Mouse (Mus musculus) forebrain, embryonic 10.5 days (tissue): Measurements from ENCODE around the gene Ift172. TPM values are rescaled to one million over a fixed set of nuclear protein-coding genes. Genes with fewer than 3 reads are reported as not detected.

Source experiments
- DNase-seq: peaks from one replicate; pipeline ENCODE4 v3.0.0-alpha.2; 2017; ENCODE audit warnings: low spot score; ENCODE audit errors: extremely low spot score
- H3K27ac ChIP-seq: fragments of 300-500 bp; sonication (generic); 2 replicates; pipeline ENCODE4 v1.5.1; 2016; ENCODE audit warnings: mild to moderate bottlenecking
- H3K27me3 ChIP-seq: fragments of 300-500 bp; sonication (generic); 2 replicates; pipeline ENCODE4 v1.6.1; 2016; ENCODE audit warnings: mild to moderate bottlenecking; ENCODE audit not compliant: poor library complexity, severe bottlenecking
- H3K36me3 ChIP-seq: fragments of 300-500 bp; sonication (generic); replicated peaks from 2 replicates; pipeline ENCODE4 v1.6.1; 2016; ENCODE audit warnings: mild to moderate bottlenecking, moderate library complexity
- H3K4me1 ChIP-seq: fragments of 300-500 bp; sonication (generic); 2 replicates; pipeline ENCODE4 v1.6.1; 2016
- H3K4me3 ChIP-seq: fragments of 300-500 bp; sonication (generic); 2 replicates; pipeline ENCODE4 v1.5.1; 2016; ENCODE audit warnings: mild to moderate bottlenecking, moderate library complexity
- H3K9me3 ChIP-seq: fragments of 300-500 bp; sonication (generic); 2 replicates; pipeline ENCODE4 v1.6.1; 2016; ENCODE audit warnings: mild to moderate bottlenecking, moderate library complexity
- WGBS: fragments of 180-500 bp; shearing (Covaris S2); methylation state at CpG from one replicate; pipeline ENCODE4 v1.1.7; 2016; 5-methylcytosine and 5-hydroxymethylcytosine counted together
- polyA plus RNA-seq: library from polyadenylated mRNA; unstranded; fragments of >200 nt; fragmentation: Nextera tagmentation; extraction: Ambion mirVana; gene quantifications from 2 replicates; pipeline ENCODE4 v1.2.1, GENCODE M21; 2016

The Ift172 gene
- polyA plus RNA-seq, 1 experiment from 2014 or later: 37.1 TPM

DNA sequence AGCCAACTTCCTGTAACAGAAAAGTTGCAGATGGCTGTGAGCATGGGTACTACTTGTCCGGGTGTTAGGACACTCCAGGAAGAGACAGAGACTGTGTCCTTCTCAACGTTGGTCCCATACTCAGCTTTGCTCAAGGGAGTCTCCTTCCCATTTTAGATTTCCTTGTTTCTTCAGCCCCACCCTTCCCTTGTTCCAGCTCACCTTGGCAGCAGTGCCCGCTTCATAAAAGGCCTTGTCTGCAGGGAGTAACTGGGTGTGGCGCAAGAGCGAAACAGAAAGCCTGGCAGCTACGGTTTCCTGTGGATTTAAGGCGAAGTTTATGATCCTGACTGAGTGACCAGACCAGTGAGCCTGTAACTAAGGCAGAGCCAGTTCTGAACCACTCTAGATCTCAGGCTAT lies 36.5 kb downstream of the Ift172 start:
- peaks cover 37% of the 10 kb centered on the region for H3K4me1 ChIP-seq
- 91% methylated on average over 7 of the region's 7 CpGs for whole genome bisulfite sequencing
- H3K4me3 ChIP-seq: no peak overlapping the region
- H3K27ac ChIP-seq: no peak overlapping the region
- no peak for DNase-seq
- H3K36me3 ChIP-seq: peaks cover 92% of the 10 kb centered on the region
- peaks cover 23% of the 10 kb centered on the region for H3K27me3 ChIP-seq
- no peaks in the 10 kb centered on the region for H3K9me3 ChIP-seq

DNA sequence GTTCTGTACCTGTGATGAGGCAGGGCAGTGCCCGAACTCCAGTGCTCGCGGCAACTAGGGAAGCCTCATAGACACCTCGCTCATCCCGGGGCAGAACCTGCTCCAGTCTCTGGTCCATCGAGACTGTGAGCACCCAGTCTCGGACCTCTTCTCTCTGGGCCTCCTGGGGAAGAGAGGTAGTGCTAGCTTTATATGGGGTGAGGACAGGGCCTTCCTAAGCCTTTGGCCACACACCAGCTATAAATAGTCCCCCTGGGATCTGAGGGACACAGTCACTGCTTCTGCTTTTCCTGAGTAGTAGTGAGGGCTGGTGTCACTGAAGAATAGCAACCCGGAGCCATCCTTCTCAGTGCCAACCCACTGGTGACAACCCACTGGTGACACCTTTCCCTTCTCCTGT lies 37.1 kb downstream of the Ift172 start:
- peaks cover 37% of the 10 kb centered on the region for H3K4me1 ChIP-seq
- no peak overlapping the region for H3K4me3 ChIP-seq
- WGBS: 95% methylated on average over 8 of the region's 8 CpGs
- H3K36me3 ChIP-seq: peaks cover 92% of the 10 kb centered on the region
- H3K27ac ChIP-seq: peak overlapping the region; percentile 40; the same call in 1 of the 2 replicates
- no peaks in the 10 kb centered on the region for H3K9me3 ChIP-seq
- peaks cover 23% of the 10 kb centered on the region for H3K27me3 ChIP-seq
- no peak for DNase-seq

DNA sequence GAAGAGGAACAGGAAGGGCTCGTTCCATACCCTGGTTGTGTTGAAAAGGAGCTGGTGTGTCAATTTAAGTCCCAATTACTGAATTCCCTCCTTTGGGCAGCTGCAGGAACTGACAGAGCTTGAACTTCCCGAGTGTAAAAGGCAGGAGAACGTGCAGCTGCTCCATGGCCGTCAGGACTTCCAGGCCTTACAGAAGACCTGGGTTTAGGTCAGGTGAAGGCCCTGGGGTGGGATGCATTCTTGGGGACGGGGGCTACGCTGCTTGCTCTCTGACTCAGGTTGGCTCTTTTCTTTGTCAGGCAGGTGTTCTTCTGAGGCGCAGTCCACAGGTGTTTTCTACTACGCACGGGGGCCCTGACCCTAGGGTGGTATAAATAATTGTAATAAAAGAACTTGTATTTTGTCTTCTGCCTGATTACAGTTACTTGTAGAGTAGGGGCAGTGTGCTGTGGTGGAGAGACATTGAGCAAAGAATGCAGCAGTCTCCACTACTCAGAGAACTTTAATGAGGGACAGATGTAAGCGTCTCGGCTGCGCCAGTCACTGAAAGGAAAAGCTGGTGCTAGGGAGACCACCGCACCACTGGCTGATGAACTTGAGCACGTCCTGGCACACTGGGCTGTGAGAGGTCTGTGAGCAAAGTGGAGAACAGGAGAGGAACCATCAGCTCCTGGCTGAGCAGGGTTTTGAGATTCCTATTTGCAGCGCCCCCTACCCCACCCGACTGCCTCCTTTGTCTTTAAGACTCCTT lies 37.9 kb downstream of the Ift172 start:
- no peak for DNase-seq
- H3K4me3 ChIP-seq: no peak overlapping the region
- 73% methylated on average over 16 of the region's 16 CpGs for WGBS

DNA sequence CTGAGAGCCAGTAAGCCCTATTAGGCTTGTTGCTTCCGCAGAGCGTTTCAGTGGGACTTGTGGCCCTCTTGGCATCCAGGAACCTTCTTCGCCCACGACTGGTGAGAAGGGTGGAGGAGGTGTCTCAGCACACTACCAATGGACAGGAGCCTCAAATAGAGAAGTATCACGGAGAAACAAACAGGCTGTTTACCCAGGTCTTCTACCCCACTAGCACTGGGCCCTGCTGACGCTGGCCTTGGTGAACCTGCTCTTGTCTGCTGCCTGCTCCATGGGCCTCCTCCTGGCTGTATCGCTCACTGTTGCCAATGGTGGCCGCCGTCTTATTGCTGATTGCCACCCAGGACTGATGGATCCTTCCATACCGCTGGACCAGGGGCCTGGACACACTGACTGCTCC lies 38.8 kb downstream of the Ift172 start:
- peaks cover 23% of the 10 kb centered on the region for H3K27me3 ChIP-seq
- no peak for DNase-seq
- H3K27ac ChIP-seq: peak overlapping the region; percentile 79; the same call in 1 of the 2 replicates
- peaks cover 37% of the 10 kb centered on the region for H3K4me1 ChIP-seq
- no peaks in the 10 kb centered on the region for H3K9me3 ChIP-seq
- 41% methylated on average over 10 of the region's 10 CpGs for WGBS
- peaks cover 96% of the 10 kb centered on the region for H3K36me3 ChIP-seq
- H3K4me3 ChIP-seq: peak overlapping the region; percentile 47

More for the DNA sequence above, 37.9 kb downstream of the Ift172 start:
- peak overlapping the region; percentile 40; the same call in 1 of the 2 replicates for H3K27ac ChIP-seq
- peaks cover 37% of the 10 kb centered on the region for H3K4me1 ChIP-seq
- H3K9me3 ChIP-seq: no peaks in the 10 kb centered on the region
- H3K36me3 ChIP-seq: peaks cover 96% of the 10 kb centered on the region
- peaks cover 23% of the 10 kb centered on the region for H3K27me3 ChIP-seq

DNA sequence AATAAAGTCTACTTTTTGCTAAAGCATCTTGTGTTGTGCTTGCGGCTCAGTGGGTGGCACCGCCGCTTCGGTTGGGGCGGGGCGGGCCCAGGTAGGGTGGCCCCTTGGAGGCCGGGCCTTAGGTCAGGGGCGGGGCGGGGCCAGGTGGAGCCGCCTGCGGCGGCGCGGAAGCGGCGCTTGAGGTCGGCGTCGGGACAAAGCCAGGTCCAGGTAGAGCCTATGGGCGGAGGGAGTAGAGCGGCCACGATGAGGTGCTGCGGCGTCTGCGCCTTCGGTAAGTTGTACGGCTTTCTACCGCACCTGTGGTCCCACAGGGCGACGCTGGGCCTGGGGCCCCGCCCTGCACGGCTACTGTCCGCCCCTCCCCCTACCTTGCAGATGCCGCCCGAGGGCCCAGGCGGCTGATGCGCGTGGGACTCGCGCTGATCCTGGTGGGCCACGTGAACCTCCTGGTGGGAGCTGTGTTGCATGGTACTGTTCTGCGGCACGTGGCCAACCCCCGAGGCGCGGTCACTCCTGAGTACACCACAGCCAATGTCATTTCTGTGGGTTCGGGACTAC lies 39.3 kb downstream of the Ift172 start, which contains the start of gene Krtcap3:
Krtcap3 (plus strand) TSS at position 151 of the 561 bp plus-strand sequence.
- Histone ChIP-seq H3K4me1 (peaks cover 37% of the 10 kb centered on the region), H3K27ac (peak within 1 kb of the TSS; percentile 79), H3K36me3 (peaks cover 99% of the 10 kb centered on the region), H3K27me3 (peaks cover 23% of the 10 kb centered on the region), H3K4me3 (peak within 1 kb of the TSS; percentile 47), H3K9me3 (no peaks in the 10 kb centered on the region)
- DNase-seq: peak; percentile 31
- 6% methylated on average over 47 of the region's 47 CpGs for WGBS

DNA sequence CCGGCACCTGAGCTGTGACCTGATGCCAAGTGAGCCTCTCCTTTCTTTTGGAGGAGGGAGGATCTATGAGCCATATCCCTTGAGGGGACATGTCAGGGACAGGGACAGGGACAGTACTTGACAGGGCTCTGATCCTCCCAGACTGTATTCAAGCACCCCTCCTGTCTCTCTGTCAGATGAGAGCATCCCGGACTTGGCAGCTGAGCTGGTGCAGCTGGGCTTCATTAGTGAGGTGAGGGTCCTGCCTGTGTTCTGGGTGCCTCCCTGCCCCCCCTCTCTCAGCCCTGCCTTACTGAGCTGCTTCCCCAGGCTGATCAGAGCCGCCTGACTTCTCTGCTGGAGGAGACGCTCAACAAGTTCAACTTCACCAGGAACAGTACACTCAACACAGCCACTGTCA lies 40.2 kb downstream of the Ift172 start:
- H3K4me1 ChIP-seq: peaks cover 37% of the 10 kb centered on the region
- H3K9me3 ChIP-seq: no peaks in the 10 kb centered on the region
- peaks cover 23% of the 10 kb centered on the region for H3K27me3 ChIP-seq
- peaks cover 100% of the 10 kb centered on the region for H3K36me3 ChIP-seq
- peak overlapping the region; percentile 79 for H3K27ac ChIP-seq
- H3K4me3 ChIP-seq: no peak overlapping the region; the same call in 1 of the 2 replicates
- peak; percentile 24 for DNase-seq
- 61% methylated on average over 4 of the region's 4 CpGs for WGBS

DNA sequence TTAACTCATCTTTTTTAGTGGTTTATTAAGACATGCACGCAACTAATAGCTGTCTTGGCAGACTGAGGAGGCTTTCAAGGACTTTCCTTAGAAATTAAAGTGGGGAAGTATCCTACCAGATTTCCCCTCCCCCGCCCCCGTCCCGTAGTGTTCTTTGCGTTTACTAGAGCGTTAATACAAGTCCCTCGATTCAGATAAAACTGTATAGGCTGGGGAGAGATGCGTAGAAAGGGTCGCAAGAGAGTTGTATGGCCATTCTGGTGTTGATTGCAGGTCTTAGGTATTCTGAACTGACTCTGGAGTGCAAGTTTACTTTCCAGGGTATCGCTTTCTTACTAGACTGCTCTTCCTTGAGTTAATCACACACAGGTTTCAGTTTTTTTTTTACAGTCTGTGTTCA lies 48.7 kb downstream of the Ift172 start:
- WGBS: 30% methylated on average over 10 of the region's 10 CpGs
- Histone ChIP-seq H3K36me3 (peaks cover 36% of the 10 kb centered on the region), H3K27me3 (no peaks in the 10 kb centered on the region), H3K27ac (no peak overlapping the region), H3K4me3 (peak overlapping the region; percentile 95), H3K4me1 (peaks cover 16% of the 10 kb centered on the region), H3K9me3 (no peaks in the 10 kb centered on the region)
- DNase-seq: no peak

DNA sequence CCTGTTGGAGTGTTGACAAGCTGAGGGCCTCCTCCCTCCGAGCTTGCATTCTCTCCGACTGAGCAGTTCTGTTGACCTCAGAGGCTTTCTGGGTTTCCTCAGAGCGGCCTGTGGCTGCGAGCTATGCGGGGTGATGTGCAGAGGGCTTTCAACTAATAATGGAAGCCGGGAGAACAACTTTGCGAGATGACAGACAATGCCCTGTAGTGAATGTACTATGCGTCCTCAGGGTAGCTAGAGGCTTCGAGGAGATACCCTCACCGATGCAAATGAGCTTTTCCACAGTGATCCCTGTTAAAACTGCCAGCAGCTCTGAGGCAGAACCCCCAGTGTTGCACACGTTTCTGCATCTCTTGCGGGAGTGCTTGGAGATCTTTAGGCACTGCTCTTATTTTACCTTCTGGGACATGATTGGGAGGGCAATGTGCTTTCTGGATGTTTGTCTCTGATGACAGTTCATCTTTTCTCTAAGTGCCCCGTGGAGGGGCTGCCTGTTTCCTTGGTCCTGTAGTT lies 49.3 kb downstream of the Ift172 start:
- Histone ChIP-seq H3K4me3 (peak overlapping the region; percentile 95), H3K27ac (peak overlapping the region; percentile 97), H3K9me3 (no peaks in the 10 kb centered on the region), H3K27me3 (no peaks in the 10 kb centered on the region), H3K4me1 (peaks cover 16% of the 10 kb centered on the region), H3K36me3 (peaks cover 30% of the 10 kb centered on the region)
- no peak for DNase-seq
- WGBS: under 1% methylated on average over 13 of the region's 13 CpGs

DNA sequence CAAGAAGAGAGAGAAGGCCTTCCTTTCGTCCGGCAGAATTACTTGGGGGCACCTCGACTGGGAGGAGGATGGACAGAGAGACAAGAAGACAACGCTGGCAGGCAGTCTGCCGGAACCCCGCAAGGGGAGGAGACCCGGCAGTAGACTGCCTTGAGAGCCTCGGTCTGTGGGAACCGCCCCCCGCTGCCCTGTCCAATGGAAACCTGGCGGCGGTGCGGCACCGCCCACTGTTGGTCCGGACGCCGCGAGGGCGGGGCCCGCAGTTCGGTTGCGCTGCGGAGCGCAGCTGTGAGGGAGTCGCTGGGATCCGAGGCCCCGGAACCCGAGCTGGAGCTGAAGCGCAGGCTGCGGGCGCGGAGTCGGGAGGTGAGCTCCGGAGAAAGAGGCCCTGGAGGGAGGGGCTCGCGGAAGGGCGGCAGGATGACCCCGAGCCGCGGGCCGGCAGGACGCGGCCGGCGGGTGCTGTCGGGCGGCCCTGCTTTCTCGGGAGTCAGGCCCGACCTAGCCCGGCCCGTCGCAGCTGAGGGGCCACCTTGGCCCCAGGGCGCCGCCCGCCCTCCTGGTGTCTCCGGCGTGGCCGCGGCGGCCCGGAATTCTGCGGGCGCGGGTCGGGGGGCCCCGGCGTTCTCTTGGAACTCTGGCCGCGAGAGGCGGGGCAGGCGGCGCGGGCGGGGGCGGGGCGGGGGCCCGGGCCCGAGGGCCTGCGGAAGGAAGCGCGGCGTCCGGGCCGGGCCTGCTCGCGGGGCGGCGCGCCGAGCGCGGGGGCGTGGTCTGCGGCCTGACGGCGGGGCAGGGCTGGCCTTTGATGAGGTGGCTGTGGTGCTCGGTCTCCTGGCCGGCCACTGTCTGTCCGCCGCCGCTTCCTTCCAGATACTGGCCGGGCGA lies 50.0 kb downstream of the Ift172 start, which contains the start of the genes Nrbp1 and Gm9970:
Nrbp1 (plus strand) TSS at position 228 of the 885 bp plus-strand sequence.
Gm9970 (minus strand) TSS at position 596 of the 885 bp plus-strand sequence.
- peak within 1 kb of the TSS; percentile 97 for H3K27ac ChIP-seq
- peaks cover 23% of the 10 kb centered on the region for H3K36me3 ChIP-seq
- peak within 1 kb of the TSS; percentile 95 for H3K4me3 ChIP-seq
- peaks cover 3% of the 10 kb centered on the region; the same call in 1 of the 2 replicates for H3K9me3 ChIP-seq
- under 1% methylated on average over 99 of the region's 103 CpGs for whole genome bisulfite sequencing
- no peaks in the 10 kb centered on the region for H3K27me3 ChIP-seq
- peaks cover 16% of the 10 kb centered on the region for H3K4me1 ChIP-seq
- DNase-seq: peak; percentile 94

DNA sequence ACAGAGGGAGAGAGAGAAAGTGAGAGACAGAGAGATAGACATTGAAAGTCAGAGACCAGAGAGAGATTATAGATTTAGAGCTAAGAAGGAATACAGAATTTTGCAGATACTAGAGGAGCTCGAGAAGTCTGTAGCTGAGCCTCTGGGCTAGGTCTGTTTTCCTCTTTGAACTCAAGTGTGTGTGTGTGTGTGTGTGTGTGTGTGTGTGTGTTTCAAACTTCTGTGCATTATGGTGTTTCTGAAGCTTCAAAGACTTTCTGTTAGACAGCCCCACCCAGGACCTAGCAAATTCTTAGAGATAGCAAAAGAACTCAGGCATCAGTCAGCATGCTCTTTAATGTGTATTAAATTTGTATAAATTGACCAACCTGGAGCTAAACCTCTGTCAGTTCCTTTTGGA lies 64.3 kb downstream of the Ift172 start:
- no peak for DNase-seq
- H3K27me3 ChIP-seq: no peaks in the 10 kb centered on the region
- no peak overlapping the region for H3K27ac ChIP-seq
- H3K4me3 ChIP-seq: no peak overlapping the region
- peaks cover 2% of the 10 kb centered on the region; the same call in 1 of the 2 replicates for H3K4me1 ChIP-seq
- H3K36me3 ChIP-seq: no peaks in the 10 kb centered on the region
- WGBS: 70% methylated on average over 1 of the region's 1 CpGs
- no peaks in the 10 kb centered on the region for H3K9me3 ChIP-seq

DNA sequence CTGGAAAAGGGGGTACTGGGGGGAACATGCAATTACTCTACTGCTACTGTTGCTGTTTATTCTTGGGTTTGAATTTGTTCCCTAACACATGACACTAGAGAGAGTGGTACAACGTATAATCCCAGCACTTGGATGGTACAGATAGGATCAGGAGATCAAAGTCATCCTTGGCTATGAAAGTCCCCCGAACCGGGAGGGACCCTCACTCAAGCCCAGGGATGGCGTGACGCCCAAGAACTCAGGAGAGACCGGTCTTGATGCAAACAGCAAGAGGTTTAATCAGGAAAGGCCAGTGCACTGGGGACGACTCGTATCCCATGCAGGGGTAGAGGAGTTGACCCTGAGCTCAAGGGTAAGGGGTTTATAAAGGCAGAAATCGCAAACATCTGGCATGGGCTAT lies 68.2 kb downstream of the Ift172 start:
- H3K36me3 ChIP-seq: no peaks in the 10 kb centered on the region
- no peak for DNase-seq
- no peak overlapping the region for H3K4me3 ChIP-seq
- H3K27me3 ChIP-seq: no peaks in the 10 kb centered on the region
- H3K27ac ChIP-seq: no peak overlapping the region
- H3K4me1 ChIP-seq: peaks cover 23% of the 10 kb centered on the region
- no peaks in the 10 kb centered on the region for H3K9me3 ChIP-seq
- 93% methylated on average over 9 of the region's 9 CpGs for WGBS

DNA sequence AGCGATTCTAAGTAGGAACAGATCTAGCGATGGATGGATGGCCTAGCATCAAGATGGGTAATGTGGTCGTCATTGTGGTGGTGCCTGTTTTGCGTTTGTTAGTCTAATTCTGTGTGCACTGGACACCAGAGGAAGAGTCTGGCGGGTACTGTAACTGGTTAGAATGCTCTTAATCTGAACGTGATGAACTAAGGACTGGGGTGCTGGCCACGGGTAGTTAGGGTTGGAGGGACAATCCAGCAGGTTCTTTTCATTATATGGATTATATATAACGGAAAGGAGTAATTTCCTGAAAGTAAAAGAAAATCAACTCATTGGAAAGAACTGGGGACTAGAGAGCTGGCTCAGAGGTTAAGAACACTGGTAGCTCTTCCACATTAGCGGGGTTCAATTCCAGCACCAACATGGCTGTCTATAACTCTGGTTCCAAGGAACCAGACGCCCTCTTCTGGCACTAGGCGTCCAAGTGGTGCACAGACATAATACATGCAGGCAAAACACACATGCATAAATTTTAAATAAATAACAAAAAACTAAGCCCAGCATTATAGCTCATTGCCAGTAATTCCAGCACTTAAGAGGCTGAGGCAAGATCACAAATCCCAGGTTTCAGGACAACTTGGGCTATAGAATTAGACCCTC lies 69.5 kb downstream of the Ift172 start:
- Histone ChIP-seq H3K36me3 (peaks cover 12% of the 10 kb centered on the region), H3K27ac (peak overlapping the region; percentile 98), H3K4me1 (peaks cover 23% of the 10 kb centered on the region), H3K27me3 (no peaks in the 10 kb centered on the region), H3K9me3 (no peaks in the 10 kb centered on the region), H3K4me3 (peak overlapping the region; percentile 84)
- 12% methylated on average over 11 of the region's 11 CpGs for WGBS
- peak; percentile 41 for DNase-seq
